Mouse (Mus musculus) Patski (cell line): ENCODE measurements at regions not wholly inside any gene's neighbourhood (a gene's known extent, or its start where the extent isn't known, plus 50 kb on each side); places are given as distances from the start of the nearest gene placed in this dataset.

Experiments
- ATAC-seq: fragments of 100-300 bp; one replicate; pipeline ENCODE4 v1.8.0; 2021
- CTCF ChIA-PET: fragments of 350-600 bp; sonication (Branson Sonifier 250); formaldehyde crosslinking; loops from one replicate; lab custom pipeline; 2022; ENCODE audit warnings: inconsistent platforms; lab: Charles Lee
- POLR2A ChIA-PET: fragments of 350-600 bp; sonication (Branson Sonifier 250); formaldehyde crosslinking; loops from one replicate; lab custom pipeline; 2022; ENCODE audit warnings: antibody characterized with exemption, inconsistent platforms; lab: Charles Lee
- DNase-seq: peaks from one replicate; pipeline ENCODE4 v3.0.0-alpha.2; 2011; ENCODE audit warnings: low read depth, low spot score
- H3K27me3 ChIP-seq: fragments of 371-371 bp; one replicate; pipeline ENCODE4 v1.5.1; 2021
- CTCF ChIP-seq: fragments of 100-300 bp; IDR thresholded peaks from one replicate; pipeline ENCODE4 v1.5.1; 2021
- in situ Hi-C: fragments of 300-500 bp; cut with MboI; formaldehyde crosslinking; loops from 3 replicates; pipeline ENCODE4 v1.11.1; 2018; ENCODE audit warnings: low pct_unique_long_range_greater_than_20kb, mixed read lengths

- POLR2A ChIA-PET, result interaction anchor here (0.5 kb wide), 1 partner anchor 530 kb away, joined by 3 read pairs; no protein-coding TSS in a partner anchor
- CTCF ChIA-PET, result interaction anchor here (1.4 kb wide), 1 partner anchor 22 kb away, joined by 3 read pairs; no protein-coding TSS in a partner anchor
- H3K27me3 ChIP-seq, result no peaks in the 10 kb centered on the region
- DNase-seq (no peak), ATAC-seq (peak; percentile 54)
- in situ Hi-C loops, result no loop called here
- no peak for TF ChIP-seq CTCF
These were observed 145.6 kb downstream of the Enc1 start for GRCm38 (mm10) chr13:97386511-97386910.

- POLR2A ChIA-PET, result no interaction called here
- in situ Hi-C loops, result no loop called here
- TF ChIP-seq CTCF, result no peak
These were observed 144.6 kb downstream of the Enc1 start for GRCm38 (mm10) chr13:97385531-97385930.

GRCm38 (mm10) chr13:97384091-97384777 lies 143.3 kb downstream of the Enc1 start:
- POLR2A ChIA-PET, result no interaction called here
- DNase-seq (no peak), ATAC-seq (no peak)
- CTCF ChIA-PET, result interaction anchor here (1.7 kb wide), 1 partner anchor 34 kb away, joined by 4 read pairs; no protein-coding TSS in a partner anchor
- TF ChIP-seq CTCF, result no peak
- H3K27me3 ChIP-seq, result no peaks in the 10 kb centered on the region
- in situ Hi-C loops, result no loop called here

More at GRCm38 (mm10) chr13:97385531-97385930, 144.6 kb downstream of the Enc1 start:
- ATAC-seq (no peak), DNase-seq (no peak)
- CTCF ChIA-PET, result no interaction called here
- no peaks in the 10 kb centered on the region for H3K27me3 ChIP-seq

- in situ Hi-C loops, result no loop called here
- no peak for TF ChIP-seq CTCF
- POLR2A ChIA-PET, result no interaction called here
These were observed 142.4 kb downstream of the Enc1 start for GRCm38 (mm10) chr13:97383351-97383750.

GRCm38 (mm10) chr13:97380366-97380765 lies 139.5 kb downstream of the Enc1 start:
- DNase-seq (no peak), ATAC-seq (no peak)
- ChIA-PET POLR2A (no interaction called here), CTCF (interaction anchor here (1.1 kb wide), 1 partner anchor 11 kb away, joined by 4 read pairs; no protein-coding TSS in a partner anchor)
- no peaks in the 10 kb centered on the region for H3K27me3 ChIP-seq
- TF ChIP-seq CTCF, result no peak
- in situ Hi-C loops, result no loop called here

More at GRCm38 (mm10) chr13:97383351-97383750, 142.4 kb downstream of the Enc1 start:
- ATAC-seq (no peak), DNase-seq (no peak)
- H3K27me3 ChIP-seq, result no peaks in the 10 kb centered on the region
- CTCF ChIA-PET, result interaction anchor here (1.5 to 1.7 kb wide), 2 partner anchors 15 to 35 kb away, joined by 4 read pairs; no protein-coding TSS in a partner anchor

GRCm38 (mm10) chr13:97376232-97376523 lies 135.3 kb downstream of the Enc1 start:
- H3K27me3 ChIP-seq, result no peaks in the 10 kb centered on the region
- CTCF ChIA-PET, result no interaction called here
- no peak for TF ChIP-seq CTCF
- DNase-seq, result no peak
- no peak for ATAC-seq
- POLR2A ChIA-PET, result no interaction called here
- in situ Hi-C loops, result no loop called here

- DNase-seq (no peak), ATAC-seq (no peak)
- H3K27me3 ChIP-seq, result no peaks in the 10 kb centered on the region
- ChIA-PET CTCF (no interaction called here), POLR2A (no interaction called here)
- in situ Hi-C loops, result no loop called here
- TF ChIP-seq CTCF, result no peak
These were observed 134.8 kb downstream of the Enc1 start for GRCm38 (mm10) chr13:97375501-97376231.

- no peak for TF ChIP-seq CTCF
- no peaks in the 10 kb centered on the region for H3K27me3 ChIP-seq
- ATAC-seq (no peak), DNase-seq (no peak)
- ChIA-PET CTCF (no interaction called here), POLR2A (interaction anchor here (0.6 kb wide), 1 partner anchor 599 kb away, joined by 3 read pairs; no protein-coding TSS in a partner anchor)
- in situ Hi-C loops, result no loop called here
These were observed 131.4 kb downstream of the Enc1 start for GRCm38 (mm10) chr13:97372348-97372747.

- ChIA-PET POLR2A (interaction anchor here (1.1 kb wide), 1 partner anchor 11 kb away, joined by 3 read pairs; no protein-coding TSS in a partner anchor), CTCF (no interaction called here)
- TF ChIP-seq CTCF, result no peak
- ATAC-seq (no peak), DNase-seq (no peak)
- in situ Hi-C loops, result no loop called here
- no peaks in the 10 kb centered on the region for H3K27me3 ChIP-seq
These were observed 130.3 kb downstream of the Enc1 start for GRCm38 (mm10) chr13:97371200-97371599.

- ChIA-PET CTCF (interaction anchor here (1.4 kb wide), 1 partner anchor 15 kb away, joined by 4 read pairs; no protein-coding TSS in a partner anchor), POLR2A (no interaction called here)
- in situ Hi-C loops, result no loop called here
- TF ChIP-seq CTCF, result no peak
- DNase-seq, result no peak
- no peak for ATAC-seq
- H3K27me3 ChIP-seq, result no peaks in the 10 kb centered on the region
These were observed 125.8 kb downstream of the Enc1 start for GRCm38 (mm10) chr13:97366723-97367122.
